Mouse (Mus musculus): ENCODE data around the gene Wdr95.

Wdr95 gene

GRCm38 (mm10) chr5:149517116-149517515 is 11.4 kb upstream of the Wdr95 start:
- DNase-seq (ENCODE audit: low spot score in 2 of 2): no peak

- DNase-seq (ENCODE audit: low spot score in 2 of 2): peak in 1 of 2 experiments; percentile 10
Observed at GRCm38 (mm10) chr5:149520806-149521205, 7.7 kb upstream of the Wdr95 start.

DNA sequence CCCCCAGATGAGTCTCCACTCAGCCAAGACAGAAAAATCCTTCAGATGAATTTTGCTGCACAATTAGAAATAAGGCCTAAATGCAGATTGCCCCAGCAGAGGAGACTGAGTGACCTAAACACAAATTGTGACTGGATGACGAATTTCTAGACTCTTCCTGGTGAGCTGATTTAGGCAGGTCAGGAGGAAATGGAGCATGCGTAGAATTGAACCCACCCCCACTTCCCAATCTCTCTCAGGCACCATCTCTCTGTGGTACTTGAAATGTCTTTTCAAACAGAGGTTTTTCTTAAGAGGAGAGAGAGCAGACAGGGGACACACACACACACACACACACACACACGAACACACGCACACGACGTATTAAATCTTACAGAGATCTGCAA is 4.6 kb upstream of the Wdr95 start:
- no peak for DNase-seq (ENCODE audit: low spot score in 2 of 2)

DNA sequence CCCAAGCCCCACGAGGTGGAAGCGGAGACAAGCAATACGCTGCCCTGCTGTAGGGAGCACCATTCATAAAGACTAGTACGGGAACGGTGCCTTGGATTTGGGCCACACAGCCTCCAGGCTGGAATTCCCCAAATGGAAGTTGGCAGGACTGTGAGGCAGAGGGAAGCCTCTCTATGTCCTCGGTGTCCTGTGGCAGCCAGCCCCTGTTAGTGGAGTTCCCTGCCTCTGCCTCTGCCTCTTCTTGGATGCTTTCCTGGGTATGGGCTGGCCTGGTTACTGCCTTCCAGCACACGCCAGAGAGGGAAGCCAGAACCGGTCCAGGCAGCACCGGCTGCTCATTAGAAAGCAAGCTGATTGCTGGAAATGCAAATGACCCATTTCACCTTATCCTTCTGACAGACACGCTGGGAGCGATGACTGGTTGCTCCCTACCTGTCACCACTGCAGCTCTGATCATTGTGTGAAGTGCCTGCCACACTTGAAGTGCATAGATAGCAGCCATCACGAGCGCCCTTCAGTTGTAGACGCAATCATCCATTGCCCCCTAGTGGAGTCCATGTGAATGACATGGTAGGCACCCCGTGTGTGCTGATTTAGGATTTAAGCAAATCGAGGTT is 4.1 kb upstream of the Wdr95 start:
- DNase-seq (ENCODE audit: low spot score in 2 of 2): peak; percentile 94 to 95

DNA sequence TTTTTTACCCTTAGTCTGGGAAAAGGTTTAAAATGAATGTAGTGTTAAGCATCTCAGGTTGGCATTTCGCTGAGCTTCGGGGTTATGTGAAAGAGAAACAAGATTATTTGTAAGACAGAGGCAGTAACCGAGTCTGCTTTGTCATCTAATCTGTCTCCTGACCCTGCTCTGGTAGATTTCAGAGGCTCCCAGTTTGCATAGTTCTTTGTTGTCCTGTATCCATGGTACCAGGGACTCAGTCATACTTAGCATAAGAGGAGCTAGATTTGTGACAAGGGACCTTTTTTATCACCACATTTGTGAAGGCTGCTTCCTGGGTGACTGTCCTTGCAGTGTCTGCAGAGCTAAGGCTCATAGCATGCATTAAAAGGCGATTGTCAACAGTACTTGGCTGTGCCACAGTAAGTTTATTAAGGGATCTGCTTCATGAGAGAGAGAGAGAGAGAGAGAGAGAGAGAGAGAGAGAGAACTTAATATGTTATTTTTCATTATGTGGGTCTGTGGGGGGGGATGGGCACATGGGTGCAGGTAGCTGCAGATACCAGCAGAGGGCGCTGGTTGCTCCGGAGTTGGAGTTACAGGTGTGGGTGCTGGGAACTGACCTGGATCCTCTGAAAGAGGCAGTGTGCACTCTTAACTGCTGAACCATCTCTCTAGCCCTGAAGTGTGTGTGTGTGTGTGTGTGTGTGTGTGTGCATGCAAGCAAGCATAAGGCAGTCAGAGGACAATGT is 3.3 kb upstream of the Wdr95 start:
- DNase-seq (ENCODE audit: low spot score in 2 of 2): peak in 1 of 2 experiments; percentile 51

- peak in 1 of 2 experiments; percentile 44 for DNase-seq (ENCODE audit: low spot score in 2 of 2)
Observed at GRCm38 (mm10) chr5:149526467-149526951, 2.0 kb upstream of the Wdr95 start.

DNA sequence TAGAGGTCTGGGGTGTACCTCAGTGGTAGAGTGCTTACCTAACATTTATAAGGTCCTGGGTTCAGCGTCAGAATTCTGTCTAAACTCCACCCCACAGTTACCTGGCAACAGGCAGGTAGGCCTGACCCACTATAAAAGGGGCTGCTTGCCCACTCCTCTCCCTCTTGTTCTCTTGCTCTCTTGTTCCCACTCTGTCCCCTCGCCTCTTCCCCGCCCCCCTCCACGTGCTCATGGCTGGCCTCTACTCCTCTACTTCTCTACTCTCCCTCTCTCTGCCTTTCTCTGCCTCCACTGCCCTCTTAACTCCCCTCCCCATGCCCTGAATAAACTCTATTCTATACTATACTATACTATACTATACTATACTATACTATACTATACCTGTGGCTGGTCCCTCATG is 1.2 kb upstream of the Wdr95 start:
- peak in 1 of 2 experiments; percentile 37 for DNase-seq (ENCODE audit: low spot score in 2 of 2)

GRCm38 (mm10) chr5:149533847-149534246 is 5.4 kb downstream of the Wdr95 start:
- DNase-seq (ENCODE audit: low spot score in 2 of 2): no peak

GRCm38 (mm10) chr5:149536005-149536404 is 7.5 kb downstream of the Wdr95 start:
- peak; percentile 32 to 45 for DNase-seq (ENCODE audit: low spot score in 2 of 2)

DNA sequence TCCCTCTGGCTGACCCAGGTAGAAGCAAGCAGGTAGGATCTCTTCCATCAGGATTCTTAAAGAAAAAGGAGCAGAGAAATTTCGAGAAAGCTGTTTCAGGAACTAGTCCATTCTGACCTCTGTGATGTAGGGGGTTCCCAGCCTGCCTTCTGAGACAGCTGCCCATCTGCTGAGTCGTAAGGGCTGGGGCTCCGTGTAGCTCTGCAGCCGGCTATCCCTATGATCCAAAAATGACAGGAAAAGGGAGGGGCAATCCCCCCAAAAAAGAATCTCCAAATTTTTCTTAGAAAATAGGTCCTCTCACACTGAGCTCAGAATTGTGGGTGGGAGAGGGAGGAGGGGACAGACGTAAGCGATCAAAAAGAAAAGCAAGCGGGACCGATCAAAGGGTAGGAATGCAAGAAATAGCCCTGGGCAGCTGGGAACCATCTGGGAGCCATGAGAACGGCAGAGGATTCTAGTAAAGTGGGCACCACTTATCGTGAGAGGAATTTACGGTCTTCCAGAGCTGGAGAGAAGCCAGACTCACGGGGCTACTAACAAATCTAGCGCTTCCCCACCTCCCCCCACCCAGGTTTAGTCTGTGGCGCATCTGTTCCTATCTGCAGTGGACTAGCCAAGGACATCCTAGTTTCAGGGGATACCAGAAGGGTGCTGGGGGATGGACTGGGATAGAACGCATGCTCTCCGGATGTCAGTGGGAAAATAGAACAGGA is 9.5 kb downstream of the Wdr95 start:
- peak; percentile 87 to 92 for DNase-seq (ENCODE audit: low spot score in 2 of 2)

DNA sequence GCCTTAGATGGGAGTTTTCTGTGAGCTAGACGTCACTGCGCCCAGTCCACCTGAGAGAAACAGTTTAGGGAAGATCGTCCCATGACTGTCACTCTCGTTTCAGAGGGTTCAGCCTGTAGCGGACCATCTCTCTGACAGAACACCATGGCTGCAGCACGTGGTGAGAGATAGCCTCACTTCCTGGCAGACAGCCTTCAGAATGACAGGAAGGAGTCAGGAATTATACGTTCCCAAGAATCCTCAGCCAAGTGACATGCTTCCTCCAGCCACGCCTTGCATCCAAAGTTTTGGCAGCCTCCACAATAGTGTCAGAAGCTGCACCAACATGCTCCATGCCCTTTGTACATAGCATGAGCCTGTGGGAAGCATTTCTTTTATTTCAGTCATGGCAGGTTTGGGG is 10.1 kb downstream of the Wdr95 start:
- peak in 1 of 2 experiments; percentile 45 for DNase-seq (ENCODE audit: low spot score in 2 of 2)

- peak in 1 of 2 experiments; percentile 18 for DNase-seq (ENCODE audit: low spot score in 2 of 2)
Observed at GRCm38 (mm10) chr5:149539051-149539450, 10.6 kb downstream of the Wdr95 start.

GRCm38 (mm10) chr5:149551179-149551578 is 22.7 kb downstream of the Wdr95 start:
- DNase-seq (ENCODE audit: low spot score in 2 of 2): no peak

DNA sequence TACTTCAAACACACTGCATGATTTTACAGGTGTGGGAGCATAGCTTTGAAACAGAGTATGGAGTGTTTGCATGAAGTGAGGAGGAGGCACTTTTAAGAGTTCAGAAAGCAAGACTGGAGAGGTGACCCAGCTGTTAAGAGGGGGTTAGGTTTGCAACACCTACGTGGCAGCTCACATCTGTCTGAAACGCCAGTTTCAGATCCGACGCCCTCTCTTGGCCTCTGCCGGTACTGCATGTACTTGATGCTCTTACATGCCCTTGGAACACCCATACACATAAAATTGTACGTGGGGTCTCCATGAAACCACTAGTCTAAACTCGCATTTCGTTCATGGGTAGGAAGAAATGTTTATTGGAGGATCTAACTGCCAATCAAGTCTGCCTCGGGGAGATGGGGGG is 24.3 kb downstream of the Wdr95 start:
- no peak for DNase-seq (ENCODE audit: low spot score in 2 of 2)

GRCm38 (mm10) chr5:149553373-149553772 is 24.9 kb downstream of the Wdr95 start:
- peak in 1 of 2 experiments; percentile 58 for DNase-seq (ENCODE audit: low spot score in 2 of 2)

DNA sequence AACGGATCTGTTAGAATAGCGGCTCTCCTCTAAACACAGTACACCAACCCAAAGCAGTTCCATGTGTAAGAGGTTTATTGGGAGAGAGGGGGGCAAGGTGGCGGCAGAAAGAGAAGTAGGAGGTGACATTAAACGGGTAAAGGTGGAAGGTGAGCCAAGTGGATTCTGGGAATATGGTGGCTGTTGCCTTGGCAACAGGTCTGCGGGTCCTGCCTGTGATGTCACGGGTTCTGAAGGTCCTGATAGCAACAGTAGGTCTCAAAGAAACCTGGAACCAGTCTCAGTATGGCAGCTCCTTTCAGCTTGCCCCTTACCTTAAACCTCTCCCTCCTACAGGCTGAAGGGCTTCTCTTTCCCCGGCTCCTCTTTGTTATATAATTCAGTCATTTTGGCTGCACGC is 25.9 kb downstream of the Wdr95 start:
- DNase-seq (ENCODE audit: low spot score in 2 of 2): no peak

DNA sequence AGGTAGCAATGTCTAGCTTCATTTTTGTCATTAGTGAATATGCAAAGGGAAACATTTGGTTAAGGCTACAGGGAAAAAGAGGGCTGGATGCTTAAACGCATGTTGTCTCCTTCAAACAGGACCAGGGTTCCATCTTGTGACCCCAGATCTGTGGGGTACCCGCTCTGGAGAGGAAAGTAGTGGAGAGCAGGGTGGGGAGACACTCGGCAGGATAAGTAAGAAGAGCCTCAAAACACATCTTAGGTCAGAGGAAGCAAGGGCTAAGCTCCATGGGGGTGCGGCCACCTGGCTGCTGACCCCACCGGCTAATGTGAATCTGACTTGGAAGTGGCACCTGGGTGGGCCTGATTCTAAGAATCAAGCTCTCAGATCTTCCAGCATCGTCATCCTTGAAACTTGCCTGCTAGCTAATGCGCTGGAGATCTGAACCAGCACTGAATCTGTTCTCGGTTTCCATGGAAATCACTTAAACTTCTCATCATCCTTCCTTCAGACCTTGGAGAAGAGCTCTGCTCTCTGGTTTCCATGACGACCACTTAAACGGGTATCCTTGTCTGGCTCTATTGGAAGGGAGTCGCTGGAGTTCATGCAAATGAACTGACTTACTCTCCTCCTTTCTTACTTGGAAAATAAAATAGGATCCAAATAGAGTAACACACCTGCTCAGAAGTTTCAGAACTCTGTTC is 32.6 kb downstream of the Wdr95 start:
- DNase-seq (ENCODE audit: low spot score in 2 of 2): peak; percentile 67 to 89

DNA sequence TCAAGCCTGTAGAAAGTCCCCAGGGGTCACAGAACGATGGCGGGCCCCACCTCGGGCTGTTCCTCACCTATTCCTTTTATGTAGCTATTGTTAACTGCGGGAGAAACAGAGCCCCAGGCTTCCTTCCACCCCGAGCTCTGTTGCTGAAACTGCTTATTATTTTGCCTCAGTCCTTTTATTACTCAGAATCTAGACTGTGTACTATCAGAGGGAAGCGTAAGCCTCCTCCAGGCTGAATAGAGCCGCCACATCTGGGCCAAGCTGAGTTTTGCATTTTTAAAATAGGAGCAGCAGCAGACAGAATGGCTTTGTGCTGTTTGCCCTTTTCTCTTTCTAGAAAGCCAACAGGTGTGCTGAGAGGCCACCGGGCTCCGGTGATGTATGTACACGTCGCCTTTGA is 37.5 kb downstream of the Wdr95 start:
- no peak for DNase-seq (ENCODE audit: low spot score in 2 of 2)

GRCm38 (mm10) chr5:149566957-149567356 is 38.5 kb downstream of the Wdr95 start:
- DNase-seq (ENCODE audit: low spot score in 2 of 2): peak in 1 of 2 experiments; percentile 52

DNA sequence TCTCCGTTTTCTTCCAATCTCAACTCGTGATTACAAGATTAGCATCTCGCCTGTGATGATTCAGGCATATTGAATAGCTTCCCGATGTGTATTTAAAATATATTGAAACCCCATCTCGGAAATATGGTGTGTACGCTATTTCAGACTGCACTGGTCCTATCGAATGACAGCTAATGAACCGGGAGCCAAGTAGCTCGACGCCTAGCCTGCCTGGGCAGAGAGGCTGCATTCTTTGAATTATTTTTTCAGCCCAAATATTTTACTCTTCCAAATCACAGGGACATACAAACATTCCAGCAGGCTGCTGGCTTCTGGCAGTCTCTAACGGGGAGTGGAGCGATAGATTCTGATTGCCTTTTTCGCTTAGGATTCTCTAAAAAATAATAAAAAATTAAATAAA is 40.5 kb downstream of the Wdr95 start:
- no peak for DNase-seq (ENCODE audit: low spot score in 2 of 2)

GRCm38 (mm10) chr5:149576977-149577376 is 48.5 kb downstream of the Wdr95 start:
- peak in 1 of 2 experiments; percentile 43 for DNase-seq (ENCODE audit: low spot score in 2 of 2)

DNA sequence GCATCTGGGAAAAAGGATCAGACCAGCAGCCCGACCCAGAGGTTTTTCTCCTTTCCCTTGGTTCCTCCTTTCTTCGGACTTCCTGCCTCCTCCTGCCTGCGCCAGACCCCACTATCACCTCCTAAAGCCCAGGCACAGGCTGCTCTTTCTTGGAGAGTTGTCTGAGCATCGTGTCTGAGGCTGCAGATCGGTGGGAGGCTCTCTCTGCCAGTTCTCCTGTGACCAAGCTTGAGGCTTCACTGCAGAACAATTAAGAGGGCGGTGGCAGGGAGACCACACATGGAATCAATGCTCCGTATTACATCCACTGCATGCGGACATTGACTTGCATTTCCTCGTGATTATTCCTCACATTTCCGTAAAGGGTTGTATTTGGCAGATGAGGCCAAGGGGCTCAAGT is 49.0 kb downstream of the Wdr95 start:
- no peak for DNase-seq (ENCODE audit: low spot score in 2 of 2)
